Comparison of ENCODE assay signal across 15 mouse cellular contexts in the genomic region with DNA sequence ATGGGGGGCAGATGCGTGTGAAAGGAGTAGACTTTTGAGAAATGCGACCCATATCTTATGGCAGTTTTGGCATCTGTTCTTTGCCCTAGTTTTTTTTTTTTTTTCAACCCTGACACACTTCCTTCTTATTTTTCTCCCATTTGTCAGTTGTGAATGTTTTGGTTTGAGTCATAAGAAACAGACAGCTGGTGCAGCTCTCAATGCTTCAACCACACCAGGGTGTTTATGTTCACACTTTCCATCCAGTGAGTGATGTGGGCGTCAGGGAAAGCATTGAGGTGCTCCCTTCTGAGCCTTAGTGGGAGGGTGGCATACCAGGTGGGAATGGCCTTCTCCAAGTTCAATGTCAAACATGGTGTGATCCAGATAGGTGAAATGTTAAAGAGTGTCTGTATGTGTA.
DNase-seq lines count a peak whose midpoint lies in the region; TF ChIP-seq lines count a peak whose summit lies in the region.
"Had no signal": no experiment of that assay in that cellular context is flagged by ENCODE, and none has a peak within 500 bp of the region (broad histone marks: within the 10 kb centered on the region; RNA-seq: fewer than 3 reads in every experiment).

No protein-coding gene starts in this region.

- WGBS in thymus, adult 2 months = 40% methylated on average over 3 of the region's 3 CpGs
- WGBS in heart, adult 2 months = 55% methylated on average over 3 of the region's 3 CpGs

- no peak for TF ChIP-seq CTCF in thymus, adult 2 months (IDR thresholded peaks at IDR 0.05; ENCODE audit: borderline replicate concordance, control insufficient read depth, extremely low read depth, insufficient read depth, low read length, poor library complexity)
- no peak for TF ChIP-seq CTCF in heart, adult 2 months (IDR thresholded peaks at IDR 0.05)

- TF ChIP-seq EP300 in heart, adult 2 months (IDR thresholded peaks at IDR 0.05; ENCODE audit: insufficient read depth, low read depth, low read length) = no peak

- H3K27ac ChIP-seq in thymus, adult 2 months (ENCODE audit: control insufficient read depth, insufficient read depth, low read length) = peak overlapping the region; percentile 96
- no peak overlapping the region for H3K27ac ChIP-seq in heart, adult 2 months
- H3K27ac ChIP-seq: embryonic facial prominence, embryonic 15.5 days; forebrain, embryonic 12.5 days; hindbrain, embryonic 15.5 days had no signal

- H3K9ac ChIP-seq in heart, adult 2 months (ENCODE audit: low read depth, low read length) = no peak overlapping the region
- H3K9ac ChIP-seq: embryonic facial prominence, embryonic 15.5 days; forebrain, embryonic 12.5 days; hindbrain, embryonic 15.5 days had no signal

- H3K36me3 ChIP-seq in thymus, adult 2 months (ENCODE audit: control insufficient read depth, insufficient read depth, low read length) = no peaks in the 10 kb centered on the region
- no peaks in the 10 kb centered on the region for H3K36me3 ChIP-seq in heart, adult 2 months (ENCODE audit: control insufficient read depth, insufficient read depth, low read length)
- H3K36me3 ChIP-seq: embryonic facial prominence, embryonic 15.5 days; forebrain, embryonic 12.5 days; hindbrain, embryonic 15.5 days had no signal

- TF ChIP-seq POLR2A in thymus, adult 2 months (IDR thresholded peaks at IDR 0.05; ENCODE audit: control insufficient read depth, extremely low read depth, insufficient read depth, low read length, poor library complexity) = no peak
- no peak for TF ChIP-seq POLR2A in heart, adult 2 months (IDR thresholded peaks at IDR 0.05; ENCODE audit: insufficient read depth, low read depth, low read length)

- peaks cover 8% of the 10 kb centered on the region for H3K4me1 ChIP-seq in thymus, adult 2 months (replicated peaks; ENCODE audit: control insufficient read depth, insufficient read depth, low read length)
- H3K4me1 ChIP-seq in heart, adult 2 months (ENCODE audit: control insufficient read depth, insufficient read depth, low read length) = no peaks in the 10 kb centered on the region
- H3K4me1 ChIP-seq: embryonic facial prominence, embryonic 15.5 days; forebrain, embryonic 12.5 days; hindbrain, embryonic 15.5 days had no signal

- H3K4me3 ChIP-seq in thymus, adult 2 months (ENCODE audit: control insufficient read depth, insufficient read depth, low read length) = no peak overlapping the region
- H3K4me3 ChIP-seq in heart, adult 2 months = no peak overlapping the region
- H3K4me3 ChIP-seq: embryonic facial prominence, embryonic 15.5 days; forebrain, embryonic 12.5 days; hindbrain, embryonic 15.5 days had no signal

- H3K27me3 ChIP-seq in thymus, adult 2 months (ENCODE audit: control insufficient read depth, insufficient read depth, low read length) = no peaks in the 10 kb centered on the region
- H3K27me3 ChIP-seq in heart, adult 2 months (ENCODE audit: control insufficient read depth, insufficient read depth, low read length) = no peaks in the 10 kb centered on the region
- H3K27me3 ChIP-seq: embryonic facial prominence, embryonic 15.5 days; forebrain, embryonic 12.5 days; hindbrain, embryonic 15.5 days had no signal

- no peaks in the 10 kb centered on the region for H3K79me2 ChIP-seq in heart, adult 2 months (replicated peaks; ENCODE audit: control insufficient read depth, insufficient read depth, low read length)

- peak; percentile 11 for DNase-seq in layer of hippocampus, adult 11-12 months (ENCODE audit: low spot score)
- no peak for DNase-seq in layer of hippocampus, postnatal 10 days (ENCODE audit: low spot score in 2 of 2)
- no peak for DNase-seq in thymus, adult 2 months
- DNase-seq in thymus, postnatal 4 days = no peak
- DNase-seq in left cerebral cortex, adult 9 months (ENCODE audit: low spot score in 2 of 2) = peak; percentile 19 to 46
- DNase-seq in cerebellum, adult 11-12 months = no peak
- no peak for DNase-seq in adrenal gland, postnatal 10 days
- no peak for DNase-seq in heart, adult 2 months
- DNase-seq: cerebellum, adult 8-10 months; heart, adult 11 months; heart, postnatal 10 days; spleen, adult 18-20 months had no signal

- intact Hi-C loops in heart, adult 2 months (cut with DNase I) = no loop called here

Comparison
In these comparisons a context has a peak if more than half of its experiments do, and no peak if none do; other contexts are left out.
1. DNase-seq: peak in layer of hippocampus, adult 11-12 months (single experiment) and left cerebral cortex, adult 9 months (2 of 2); none in layer of hippocampus, postnatal 10 days (0 of 2), thymus, adult 2 months (single experiment), thymus, postnatal 4 days (single experiment), cerebellum, adult 11-12 months (single experiment), adrenal gland, postnatal 10 days (single experiment) and heart, adult 2 months (0 of 2).